Mouse (Mus musculus) kidney, postnatal 4 days (tissue): Measurements from ENCODE around the gene Gm13272.
"Not testable (repeated sequence)": the region's sequence is repeated elsewhere in the genome, so short reads cannot be mapped to it uniquely, and the experiment has no call there.

ENCODE experiments used
- DNase-seq, 2 experiments: peaks; one replicate each; pipeline ENCODE4 v3.0.0; 2021; ENCODE audit warnings: mixed read lengths in 2 of 2

Gene Gm13272

GRCm38 (mm10) chr4:88779550-88779949, at the start of gene Gm13272:
Gm13272 (plus strand) TSS chr4:88779850.
- not testable (repeated sequence) for DNase-seq

- DNase-seq = peak; percentile 85 to 87
Observed at GRCm38 (mm10) chr4:88738480-88738879, 41.2 kb upstream of the Gm13272 start.

- no peak for DNase-seq
Observed at GRCm38 (mm10) chr4:88739036-88739435, 40.6 kb upstream of the Gm13272 start.

- DNase-seq = no peak
Observed at GRCm38 (mm10) chr4:88741426-88741825, 38.2 kb upstream of the Gm13272 start.

GRCm38 (mm10) chr4:88742771-88743371, 36.8 kb upstream of the Gm13272 start:
- no peak for DNase-seq

- DNase-seq = no peak
Observed at GRCm38 (mm10) chr4:88744207-88744606, 35.4 kb upstream of the Gm13272 start.

- DNase-seq = no peak
Observed at GRCm38 (mm10) chr4:88749926-88750325, 29.7 kb upstream of the Gm13272 start.

GRCm38 (mm10) chr4:88754818-88755340, 24.8 kb upstream of the Gm13272 start, which contains the start of gene Gm13271:
Gm13271 (plus strand) TSS chr4:88754868.
- DNase-seq = peak; percentile 59 to 61

- DNase-seq = peak in 1 of 2 experiments; percentile 27
Observed at GRCm38 (mm10) chr4:88756581-88757513, 22.8 kb upstream of the Gm13272 start.

GRCm38 (mm10) chr4:88757628-88758031, 22.0 kb upstream of the Gm13272 start:
- peak; percentile 87 to 91 for DNase-seq

- not testable (repeated sequence) for DNase-seq
Observed at GRCm38 (mm10) chr4:88758751-88759150, 20.9 kb upstream of the Gm13272 start.

GRCm38 (mm10) chr4:88759610-88760268, 19.9 kb upstream of the Gm13272 start, which contains the start of gene Gm13283:
Gm13283 (plus strand) TSS chr4:88760119.
- DNase-seq = peak; percentile 44 to 61

GRCm38 (mm10) chr4:88760431-88760830, 19.2 kb upstream of the Gm13272 start:
- DNase-seq = peak; percentile 80 to 89

GRCm38 (mm10) chr4:88761776-88762175, 17.9 kb upstream of the Gm13272 start:
- peak; percentile 67 to 74 for DNase-seq

- peak in 1 of 2 experiments; percentile 22 for DNase-seq
Observed at GRCm38 (mm10) chr4:88762341-88762740, 17.3 kb upstream of the Gm13272 start.

- DNase-seq = peak; percentile 55 to 78
Observed at GRCm38 (mm10) chr4:88763384-88764018, 16.1 kb upstream of the Gm13272 start.

GRCm38 (mm10) chr4:88773534-88773933, 6.1 kb upstream of the Gm13272 start, which contains the start of gene Gm13290:
Gm13290 (plus strand) TSS chr4:88773834.
- not testable (repeated sequence) for DNase-seq

- not testable (repeated sequence) for DNase-seq
Observed at GRCm38 (mm10) chr4:88776622-88777021, 3.0 kb upstream of the Gm13272 start, which contains the start of gene Gm13289. Gm13289 (plus strand) TSS chr4:88776922.

GRCm38 (mm10) chr4:88780320-88780719, 670 bp downstream of the Gm13272 start:
- not testable (repeated sequence) for DNase-seq

- not testable (repeated sequence) for DNase-seq
Observed at GRCm38 (mm10) chr4:88781831-88782230, 2.2 kb downstream of the Gm13272 start, which contains the start of gene Ifnz. Ifnz (plus strand) TSS chr4:88782131.

- peak; percentile 29 to 39 for DNase-seq
Observed at GRCm38 (mm10) chr4:88782335-88782734, 2.7 kb downstream of the Gm13272 start.

GRCm38 (mm10) chr4:88785409-88785808, 5.8 kb downstream of the Gm13272 start, which contains the start of gene Gm13276:
Gm13276 (plus strand) TSS chr4:88785709.
- DNase-seq = not testable (repeated sequence)
